Mouse (Mus musculus) forebrain, embryonic 13.5 days (tissue): ENCODE results near the gene Gm10778. TPM values are rescaled to one million over a fixed set of nuclear protein-coding genes. Genes with fewer than 3 reads are reported as not detected.
"Not testable (repeated sequence)": the region's sequence is repeated elsewhere in the genome, so short reads cannot be mapped to it uniquely, and the experiment has no call there.

Experiments used
- ATAC-seq: fragments of 200-750 bp; cut with Nextera tagmentation; 2 replicates; pipeline ENCODE4 v1.8.0; 2017
- H3K27ac ChIP-seq: fragments of 300-500 bp; sonication (generic); 2 replicates; pipeline ENCODE4 v1.5.1; 2015; ENCODE audit warnings: inconsistent platforms, mild to moderate bottlenecking, moderate library complexity
- H3K27me3 ChIP-seq: fragments of 300-500 bp; sonication (generic); 2 replicates; pipeline ENCODE4 v1.6.1; 2015; ENCODE audit warnings: mild to moderate bottlenecking, inconsistent platforms
- H3K36me3 ChIP-seq: fragments of 300-500 bp; sonication (generic); 2 replicates; pipeline ENCODE4 v1.6.1; 2015; ENCODE audit warnings: mild to moderate bottlenecking, inconsistent platforms; ENCODE audit not compliant: poor library complexity, severe bottlenecking
- H3K4me1 ChIP-seq: fragments of 300-500 bp; sonication (generic); 2 replicates; pipeline ENCODE4 v1.6.1; 2015; ENCODE audit warnings: inconsistent platforms
- H3K4me2 ChIP-seq: fragments of 300-500 bp; sonication (generic); 2 replicates; pipeline ENCODE4 v1.6.1; 2015; ENCODE audit warnings: inconsistent platforms, mild to moderate bottlenecking, moderate library complexity
- H3K4me3 ChIP-seq: fragments of 300-500 bp; sonication (generic); 2 replicates; pipeline ENCODE4 v1.5.1; 2015; ENCODE audit warnings: mild to moderate bottlenecking, inconsistent platforms
- H3K9ac ChIP-seq: fragments of 300-500 bp; sonication (generic); 2 replicates; pipeline ENCODE4 v1.6.1; 2015; ENCODE audit warnings: mild to moderate bottlenecking, inconsistent platforms
- H3K9me3 ChIP-seq: fragments of 300-500 bp; sonication (generic); replicated peaks from 2 replicates; pipeline ENCODE4 v1.6.1; 2016; ENCODE audit warnings: inconsistent platforms
- WGBS: fragments of 180-500 bp; shearing (Covaris S2); methylation state at CpG from one replicate; pipeline ENCODE4 v1.1.7; 2015; 5-methylcytosine and 5-hydroxymethylcytosine counted together
- polyA plus RNA-seq: library from polyadenylated mRNA; unstranded; fragments of >200 nt; fragmentation: Nextera tagmentation; extraction: Ambion mirVana; gene quantifications from 2 replicates; pipeline ENCODE4 v1.2.1, GENCODE M21; 2015

The Gm10778 gene
- polyA plus RNA-seq, 1 experiment from 2014 or later: 5.6 TPM

- no peak overlapping the region for H3K27ac ChIP-seq
- peaks cover 8% of the 10 kb centered on the region; the same call in 1 of the 2 replicates for H3K27me3 ChIP-seq
- H3K4me3 ChIP-seq: no peak overlapping the region
- no peaks in the 10 kb centered on the region for H3K9me3 ChIP-seq
- H3K36me3 ChIP-seq: no peaks in the 10 kb centered on the region
- no peak overlapping the region for H3K4me2 ChIP-seq
- no peak for ATAC-seq
- WGBS: 18% methylated on average over 8 of the region's 8 CpGs
- H3K9ac ChIP-seq: no peak overlapping the region
- H3K4me1 ChIP-seq: peaks cover 15% of the 10 kb centered on the region
These were observed 12.5 kb upstream of the Gm10778 start for GRCm38 (mm10) chr10:81636338-81636737.

- ATAC-seq: no peak
- Histone ChIP-seq H3K4me1 (peaks cover 33% of the 10 kb centered on the region), H3K9me3 (no peaks in the 10 kb centered on the region), H3K36me3 (no peaks in the 10 kb centered on the region), H3K4me2 (no peak overlapping the region), H3K4me3 (no peak overlapping the region), H3K9ac (no peak overlapping the region), H3K27me3 (peaks cover 8% of the 10 kb centered on the region; the same call in 1 of the 2 replicates), H3K27ac (no peak overlapping the region)
- 71% methylated on average over 6 of the region's 6 CpGs for WGBS
These were observed 10.8 kb upstream of the Gm10778 start for GRCm38 (mm10) chr10:81638101-81638500.

- H3K4me3 ChIP-seq, H3K4me2 ChIP-seq, H3K9me3 ChIP-seq, H3K27ac ChIP-seq, ATAC-seq, H3K27me3 ChIP-seq, H3K9ac ChIP-seq, H3K36me3 ChIP-seq: not testable (repeated sequence)
- peaks cover 26% of the 10 kb centered on the region for H3K4me1 ChIP-seq
- 43% methylated on average over 4 of the region's 4 CpGs for WGBS
These were observed 8.0 kb upstream of the Gm10778 start for GRCm38 (mm10) chr10:81640825-81641224.

- WGBS: 93% methylated on average over 2 of the region's 2 CpGs
- H3K27me3 ChIP-seq: no peaks in the 10 kb centered on the region
- H3K4me1 ChIP-seq: peaks cover 26% of the 10 kb centered on the region
- H3K36me3 ChIP-seq: no peaks in the 10 kb centered on the region
- no peak overlapping the region for H3K27ac ChIP-seq
- H3K9me3 ChIP-seq: no peaks in the 10 kb centered on the region
- H3K9ac ChIP-seq: peak overlapping the region; percentile 45; the same call in 1 of the 2 replicates
- no peak for ATAC-seq
- H3K4me2 ChIP-seq: peak overlapping the region; percentile 13; the same call in 1 of the 2 replicates
- no peak overlapping the region for H3K4me3 ChIP-seq
These were observed 7.3 kb upstream of the Gm10778 start for GRCm38 (mm10) chr10:81641566-81641965.

- WGBS: 75% methylated on average over 8 of the region's 8 CpGs
These were observed 6.7 kb upstream of the Gm10778 start for GRCm38 (mm10) chr10:81641978-81642647.

GRCm38 (mm10) chr10:81642648-81643448 lies 6.0 kb upstream of the Gm10778 start:
- Histone ChIP-seq H3K9ac (peak overlapping the region; percentile 97), H3K9me3 (no peaks in the 10 kb centered on the region), H3K4me1 (peaks cover 26% of the 10 kb centered on the region), H3K36me3 (no peaks in the 10 kb centered on the region), H3K4me2 (peak overlapping the region; percentile 95), H3K27ac (peak overlapping the region; percentile 95), H3K4me3 (peak overlapping the region; percentile 74), H3K27me3 (no peaks in the 10 kb centered on the region)
- ATAC-seq: peak; percentile 58
- 21% methylated on average over 24 of the region's 24 CpGs for WGBS

More at GRCm38 (mm10) chr10:81641978-81642647, 6.7 kb upstream of the Gm10778 start:
- no peaks in the 10 kb centered on the region for H3K36me3 ChIP-seq
- no peaks in the 10 kb centered on the region for H3K9me3 ChIP-seq
- peak overlapping the region; percentile 95 for H3K4me2 ChIP-seq
- peak overlapping the region; percentile 97 for H3K9ac ChIP-seq
- H3K4me3 ChIP-seq: peak overlapping the region; percentile 74; the same call in 1 of the 2 replicates
- H3K4me1 ChIP-seq: peaks cover 26% of the 10 kb centered on the region
- no peak for ATAC-seq
- H3K27ac ChIP-seq: no peak overlapping the region; the same call in 1 of the 2 replicates
- H3K27me3 ChIP-seq: no peaks in the 10 kb centered on the region

- 1% methylated on average over 60 of the region's 75 CpGs for whole genome bisulfite sequencing
These were observed 5.3 kb upstream of the Gm10778 start for GRCm38 (mm10) chr10:81643449-81644055.

GRCm38 (mm10) chr10:81644162-81644561 lies 4.7 kb upstream of the Gm10778 start:
- Histone ChIP-seq H3K36me3 (no peaks in the 10 kb centered on the region), H3K4me2 (peak overlapping the region; percentile 95), H3K4me1 (peaks cover 26% of the 10 kb centered on the region), H3K27ac (peak overlapping the region; percentile 95; the same call in 1 of the 2 replicates), H3K9me3 (no peaks in the 10 kb centered on the region), H3K27me3 (no peaks in the 10 kb centered on the region), H3K9ac (peak overlapping the region; percentile 97), H3K4me3 (peak overlapping the region; percentile 74)
- ATAC-seq: peak; percentile 29; the same call in 1 of the 2 replicates
- WGBS: 60% methylated on average over 2 of the region's 2 CpGs

More at GRCm38 (mm10) chr10:81643449-81644055, 5.3 kb upstream of the Gm10778 start:
- Histone ChIP-seq H3K27ac (peak overlapping the region; percentile 95), H3K9me3 (no peaks in the 10 kb centered on the region), H3K9ac (peak overlapping the region; percentile 97), H3K4me2 (peak overlapping the region; percentile 95), H3K27me3 (no peaks in the 10 kb centered on the region), H3K36me3 (no peaks in the 10 kb centered on the region), H3K4me1 (peaks cover 26% of the 10 kb centered on the region), H3K4me3 (peak overlapping the region; percentile 74)
- ATAC-seq: peak; percentile 91

- Histone ChIP-seq H3K27me3 (no peaks in the 10 kb centered on the region), H3K9me3 (no peaks in the 10 kb centered on the region), H3K4me1 (peaks cover 26% of the 10 kb centered on the region), H3K27ac (no peak overlapping the region), H3K9ac (0 out of 2 replicates have a peak overlapping the region, but pooled peaks have one; percentile 8), H3K4me3 (no peak overlapping the region), H3K4me2 (0 out of 2 replicates have a peak overlapping the region, but pooled peaks have one; percentile 95), H3K36me3 (no peaks in the 10 kb centered on the region)
- 94% methylated on average over 18 of the region's 18 CpGs for WGBS
- ATAC-seq: no peak
These were observed 4.1 kb upstream of the Gm10778 start for GRCm38 (mm10) chr10:81644716-81645115.

- Histone ChIP-seq H3K9me3 (no peaks in the 10 kb centered on the region), H3K4me2 (no peak overlapping the region), H3K4me3 (no peak overlapping the region), H3K27ac (no peak overlapping the region), H3K36me3 (no peaks in the 10 kb centered on the region), H3K27me3 (no peaks in the 10 kb centered on the region), H3K9ac (no peak overlapping the region), H3K4me1 (peaks cover 32% of the 10 kb centered on the region)
- ATAC-seq: no peak
- 89% methylated on average over 4 of the region's 4 CpGs for WGBS
These were observed 3.5 kb upstream of the Gm10778 start for GRCm38 (mm10) chr10:81645391-81645790.

GRCm38 (mm10) chr10:81646015-81646555 lies 2.8 kb upstream of the Gm10778 start:
- H3K27ac ChIP-seq: no peak overlapping the region
- no peak for ATAC-seq
- H3K9me3 ChIP-seq: 0 out of 2 replicates have a peak, but pooled peaks cover 6% of the 10 kb centered on the region
- H3K4me1 ChIP-seq: peaks cover 29% of the 10 kb centered on the region
- no peak overlapping the region for H3K4me2 ChIP-seq
- no peak overlapping the region for H3K9ac ChIP-seq
- 86% methylated on average over 7 of the region's 7 CpGs for WGBS
- no peak overlapping the region for H3K4me3 ChIP-seq
- no peaks in the 10 kb centered on the region for H3K27me3 ChIP-seq
- peaks cover 2% of the 10 kb centered on the region; the same call in 1 of the 2 replicates for H3K36me3 ChIP-seq
